Mouse (Mus musculus): Measurements from ENCODE around the gene Ptprg.

DNA sequence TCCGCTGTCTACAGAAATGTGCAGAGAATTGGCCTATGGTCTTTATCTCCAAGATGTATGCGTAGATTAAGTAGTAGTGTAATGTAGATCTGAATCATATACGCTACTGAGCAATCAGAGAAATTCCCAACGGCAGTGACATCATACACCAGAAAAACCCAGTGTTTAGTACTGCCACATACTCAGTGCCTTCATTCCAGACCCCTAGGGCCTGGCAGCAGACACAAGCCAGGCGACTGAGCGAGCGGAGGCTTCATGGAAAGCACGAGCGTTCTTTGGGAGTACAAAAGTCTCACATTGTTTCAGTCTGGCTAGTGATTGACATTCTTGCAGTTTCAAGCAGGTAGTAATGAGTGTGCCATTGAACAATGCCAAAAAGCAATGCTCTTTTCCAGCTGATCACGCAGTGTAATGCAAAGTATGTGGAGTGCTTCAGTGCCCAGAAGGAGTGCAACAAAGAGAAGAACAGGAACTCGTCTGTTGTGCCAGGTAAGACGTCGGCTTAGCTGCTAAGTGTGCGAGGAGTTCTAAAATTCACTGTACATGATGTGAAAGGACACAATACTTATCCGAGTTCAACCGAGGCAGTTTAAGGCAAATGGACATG is 665.3 kb downstream of the Ptprg start:
- TF ChIP-seq CTCF (IDR thresholded peaks at IDR 0.05; ENCODE audit: control insufficient read depth, insufficient read depth, insufficient replicate concordance, low read depth, low read length) (no peak), POLR2A (IDR thresholded peaks at IDR 0.05; ENCODE audit: control insufficient read depth, low read depth, low read length) (no peak)
